ENCODE assay signal across 8 mouse cellular contexts in the genomic region with DNA sequence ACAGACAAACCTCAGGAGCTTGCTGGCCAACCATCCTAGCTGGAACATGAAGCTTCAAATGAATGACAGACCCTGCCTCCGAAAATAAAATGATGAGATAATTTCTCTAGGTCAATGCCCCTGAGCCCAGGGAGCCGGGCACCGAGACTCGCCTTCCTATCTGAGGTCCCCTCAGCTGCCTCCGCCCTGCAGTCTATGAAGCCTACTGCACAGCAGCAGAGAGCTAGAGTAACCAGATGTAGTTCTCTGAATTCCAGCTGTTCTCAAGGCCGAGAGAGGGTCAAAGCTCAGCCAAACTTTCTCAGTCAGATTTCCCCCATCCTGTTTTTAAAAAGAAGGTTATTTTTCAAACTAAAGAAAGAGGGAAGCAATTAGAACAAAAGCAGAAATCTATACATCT.
"Had no signal": no experiment of that assay in that cellular context is flagged by ENCODE, and none has a peak within 500 bp of the region (broad histone marks: within the 10 kb centered on the region; RNA-seq: fewer than 3 reads in every experiment).

No protein-coding gene starts in this region.

- ATAC-seq: intestine, embryonic 16.5 days; midbrain, embryonic 13.5 days had no signal

- DNase-seq: kidney, adult 2 months; kidney, postnatal 25 days; thymus, postnatal 4 days had no signal

- H3K4me3 ChIP-seq: left cerebral cortex, adult 2 months; liver, embryonic 15.5 days; midbrain, embryonic 13.5 days had no signal

- H3K27ac ChIP-seq: left cerebral cortex, adult 2 months; liver, embryonic 15.5 days; midbrain, embryonic 13.5 days had no signal

- H3K36me3 ChIP-seq: liver, embryonic 15.5 days had no signal

- H3K4me2 ChIP-seq: liver, embryonic 11.5 days; liver, embryonic 15.5 days; midbrain, embryonic 13.5 days had no signal

- H3K9ac ChIP-seq: liver, embryonic 15.5 days; midbrain, embryonic 13.5 days had no signal

- H3K27me3 ChIP-seq: liver, embryonic 15.5 days; midbrain, embryonic 13.5 days had no signal

- H3K4me1 ChIP-seq: liver, embryonic 15.5 days; midbrain, embryonic 13.5 days had no signal

- H3K9me3 ChIP-seq: liver, embryonic 15.5 days; midbrain, embryonic 13.5 days had no signal
